Mouse (Mus musculus) lung, postnatal 14 days (tissue): ENCODE measurements at regions not wholly inside any gene's neighbourhood (a gene's known extent, or its start where the extent isn't known, plus 50 kb on each side); places are given as distances from the start of the nearest gene placed in this dataset.
A peak's percentile ranks its signal among the peaks of the same experiment; 100 is the strongest.

Experiments
- DNase-seq: peaks from one replicate; pipeline ENCODE4 v3.0.0; 2021

DNA sequence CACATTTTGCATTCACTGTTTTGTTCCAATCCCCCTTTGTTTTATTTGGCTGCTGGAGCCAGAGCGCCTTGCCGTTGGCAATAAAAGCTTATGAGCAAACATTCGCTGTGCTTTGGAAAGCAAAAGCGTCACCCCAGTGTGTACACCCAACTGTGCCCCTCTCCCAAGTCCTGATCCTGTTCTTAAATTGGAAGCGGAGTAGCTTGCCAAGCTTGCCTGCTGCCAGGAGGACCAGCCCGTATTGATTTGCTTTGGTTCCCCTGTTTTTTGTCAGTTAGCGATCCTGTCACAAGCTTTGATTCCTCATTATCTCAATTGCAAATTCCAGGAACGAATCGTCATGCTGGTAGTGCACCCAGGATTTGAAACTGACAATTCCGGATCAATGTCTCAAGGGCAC, 917.5 kb downstream of the Olfm4 start:
- no peak for DNase-seq

DNA sequence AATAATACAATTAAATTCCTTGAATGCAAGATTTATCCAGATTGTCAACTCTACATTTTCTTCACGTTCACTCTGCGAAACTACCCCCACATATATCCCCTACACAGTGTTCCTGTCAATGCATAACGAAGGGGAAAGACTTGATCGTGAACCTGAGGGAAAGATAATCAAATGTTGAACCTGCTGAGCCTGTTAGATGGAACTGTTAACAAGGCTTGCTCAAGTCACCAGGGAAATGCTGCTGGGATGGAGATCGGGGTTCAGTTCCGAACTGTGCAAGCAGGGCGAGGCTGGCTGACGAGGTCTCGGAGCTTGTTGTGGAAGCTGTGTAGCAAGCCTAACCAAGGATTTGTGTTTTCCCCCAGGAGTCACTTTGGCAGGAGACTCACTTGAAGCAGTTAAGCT, 917.9 kb downstream of the Olfm4 start:
- DNase-seq, result no peak

DNA sequence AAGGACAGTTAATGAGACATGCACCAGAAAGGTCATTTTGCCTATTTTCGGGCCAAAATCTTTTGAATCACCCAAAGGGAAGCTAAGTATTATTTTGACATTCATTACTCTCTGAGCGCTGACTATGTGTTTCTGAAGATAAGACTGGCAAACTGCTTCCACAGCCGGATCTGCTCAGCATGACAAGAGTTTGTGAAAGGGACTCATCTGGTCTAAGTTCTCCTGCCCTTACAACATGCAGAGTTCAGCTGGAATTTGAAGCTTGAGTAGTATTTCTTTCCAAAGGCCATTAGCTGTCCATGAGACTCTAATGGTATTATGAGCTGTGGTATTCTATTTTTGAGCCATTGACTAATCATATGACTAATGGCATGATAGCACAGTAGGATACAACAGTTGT, 932.1 kb downstream of the Olfm4 start:
- peak; percentile 30 for DNase-seq

DNA sequence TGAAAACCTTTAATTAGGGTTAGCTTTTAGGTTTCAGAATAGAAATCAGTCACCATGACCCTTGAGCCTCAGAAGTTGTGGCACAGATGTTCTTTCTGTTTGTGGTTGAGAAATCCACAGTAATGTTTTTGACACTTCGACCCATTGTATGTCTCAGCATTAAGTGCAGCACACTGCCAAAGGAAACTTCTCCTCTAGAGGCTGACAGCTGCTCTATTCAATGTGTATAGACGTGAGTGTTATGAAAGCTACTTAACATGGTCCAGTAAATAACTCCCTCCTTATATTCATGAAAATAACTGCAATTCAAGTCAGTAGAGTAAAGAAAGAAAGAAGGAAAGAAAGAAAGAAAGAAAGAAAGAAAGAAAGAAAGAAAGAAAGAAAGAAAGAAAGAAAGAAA, 939.9 kb downstream of the Olfm4 start:
- no peak for DNase-seq

DNA sequence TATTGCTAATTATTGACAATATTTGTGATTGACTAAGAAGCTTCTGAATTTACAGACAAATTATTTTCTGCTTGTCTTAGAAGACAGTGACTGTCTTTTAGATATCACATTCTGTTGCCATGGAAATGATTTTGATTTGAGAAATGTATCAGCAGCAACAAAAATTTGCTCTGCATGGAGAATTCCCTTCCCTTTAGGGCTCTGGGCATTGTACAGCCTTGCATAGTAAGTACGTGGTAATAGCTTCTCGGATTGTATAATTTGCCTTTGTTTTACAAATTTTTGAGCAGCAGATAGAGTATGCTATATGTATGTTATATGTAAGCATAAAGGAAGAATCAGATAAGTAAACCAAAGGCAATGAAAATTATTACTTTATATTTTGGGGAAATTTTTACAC, 976.1 kb downstream of the Olfm4 start:
- no peak for DNase-seq

DNA sequence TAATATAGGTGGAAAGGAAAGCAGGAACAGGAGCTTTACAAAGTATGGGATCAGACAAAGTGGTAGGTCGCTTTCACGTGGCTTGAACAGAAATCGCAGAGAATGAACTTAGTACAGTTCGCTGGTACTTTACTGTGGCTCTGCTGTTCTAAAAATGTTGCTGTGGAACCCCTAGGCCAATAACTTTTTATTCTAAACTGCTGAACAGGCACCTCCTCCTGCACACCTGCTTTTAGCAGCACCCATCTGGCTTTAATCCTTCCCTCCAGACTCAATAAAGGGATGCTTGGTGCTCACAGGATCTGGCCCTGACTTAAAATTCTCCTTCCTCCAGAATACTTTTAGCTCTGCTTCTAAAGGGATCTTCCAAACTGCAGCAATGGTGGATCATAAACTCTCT, 991.9 kb downstream of the Olfm4 start:
- no peak for DNase-seq

DNA sequence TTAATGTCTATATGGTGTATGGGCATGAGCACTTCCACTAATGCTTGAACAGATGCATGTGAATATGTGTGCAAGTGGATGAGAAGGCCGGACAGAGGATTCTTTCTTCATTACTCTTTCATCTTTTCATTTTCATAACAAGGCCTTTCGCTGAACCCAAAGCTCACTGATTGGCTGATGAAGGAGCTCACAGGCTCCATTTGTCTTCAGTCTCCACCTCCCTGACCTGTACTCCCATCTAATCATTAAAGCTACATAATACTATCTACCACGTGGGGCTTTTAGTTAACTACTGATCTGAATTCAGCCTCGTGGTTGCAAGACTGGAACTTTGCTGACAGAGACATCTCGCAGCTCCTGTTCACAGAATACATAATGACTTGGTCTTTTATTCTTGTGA, 992.8 kb downstream of the Olfm4 start:
- no peak for DNase-seq

DNA sequence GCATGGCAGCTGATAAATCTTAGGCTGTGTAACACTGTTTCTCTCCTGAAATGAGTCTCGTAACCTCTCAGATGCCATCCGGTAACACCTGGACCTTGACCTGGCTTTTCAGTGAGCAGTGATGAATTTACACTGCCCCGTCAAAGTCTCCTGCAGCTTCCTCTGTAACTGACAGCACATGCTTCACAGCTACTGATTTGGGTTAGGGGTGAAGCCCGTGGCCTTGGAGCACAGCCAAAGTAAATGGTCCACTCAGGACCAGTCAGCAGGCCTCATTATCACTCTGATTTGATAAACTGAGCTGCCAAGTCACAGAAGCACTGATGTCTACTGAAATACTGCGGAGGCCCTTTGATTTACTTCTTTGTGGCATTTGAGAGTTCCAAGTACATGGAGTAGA, 995.6 kb downstream of the Olfm4 start:
- DNase-seq, result no peak

DNA sequence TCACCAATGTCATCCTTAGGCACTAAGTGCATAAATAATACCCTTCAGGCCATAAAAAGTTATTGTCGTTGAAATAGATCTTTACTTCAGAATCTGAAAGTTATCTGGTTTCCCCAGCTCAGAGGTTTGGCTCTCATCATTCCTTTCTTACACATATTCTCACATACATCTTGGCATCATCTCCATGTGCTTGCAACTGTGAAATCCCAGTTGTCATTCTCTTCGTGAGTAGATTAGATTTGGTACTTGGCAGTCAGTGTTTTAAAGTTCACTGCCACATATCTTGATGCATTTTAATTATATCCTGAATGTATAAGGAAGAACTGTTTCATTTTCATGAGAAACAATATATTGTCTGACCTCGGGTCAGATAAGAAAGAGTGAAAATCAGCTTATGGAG, 1006.3 kb downstream of the Olfm4 start:
- DNase-seq, result no peak

DNA sequence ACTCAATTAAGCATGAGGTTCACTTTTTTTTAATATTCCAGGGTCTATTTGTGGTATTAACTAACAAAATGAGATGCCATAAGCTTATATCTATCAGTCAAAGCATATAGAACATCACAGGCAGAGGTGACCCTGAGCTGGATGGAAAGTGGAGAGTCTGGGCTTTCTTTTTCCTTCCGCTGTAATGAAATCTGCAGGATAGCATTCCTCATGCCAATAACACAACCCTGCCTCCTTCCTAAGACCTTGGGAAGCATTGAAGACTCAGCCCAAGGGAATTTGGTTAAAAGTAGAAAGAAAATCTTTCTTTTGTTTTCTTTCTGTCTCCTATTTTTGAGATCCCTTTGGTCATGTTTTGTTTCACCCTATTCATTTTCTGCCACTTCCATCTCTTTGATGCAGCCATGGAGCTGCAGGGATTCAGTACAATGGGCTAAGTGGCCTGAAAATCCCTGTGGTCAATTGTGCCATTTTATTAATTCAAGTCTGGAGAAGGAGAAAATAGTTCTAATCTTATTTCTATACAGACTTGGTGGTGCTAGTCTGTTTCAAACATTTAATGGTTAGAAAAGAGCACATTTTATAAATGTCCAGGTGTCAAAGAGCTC, 1006.9 kb downstream of the Olfm4 start:
- no peak for DNase-seq

DNA sequence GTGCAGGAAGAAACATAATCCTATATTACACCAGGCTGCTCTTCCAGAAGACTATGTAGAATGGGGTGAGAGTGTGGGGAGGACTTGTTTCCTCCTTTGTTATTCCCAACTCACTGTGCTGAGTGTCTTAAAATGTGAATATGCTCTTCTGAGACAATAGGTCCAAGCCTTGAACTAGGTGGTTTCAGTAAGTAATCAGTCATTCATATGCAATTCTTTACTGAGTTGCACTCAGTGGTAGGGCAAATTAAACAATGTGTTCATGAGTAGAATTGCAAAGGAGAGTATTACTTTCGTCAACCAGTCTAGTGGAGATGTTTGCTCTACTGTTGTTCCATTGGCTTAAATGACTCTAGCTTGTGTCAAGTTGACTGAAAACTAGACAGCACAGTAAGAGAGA, 1015.1 kb downstream of the Olfm4 start:
- DNase-seq, result no peak

DNA sequence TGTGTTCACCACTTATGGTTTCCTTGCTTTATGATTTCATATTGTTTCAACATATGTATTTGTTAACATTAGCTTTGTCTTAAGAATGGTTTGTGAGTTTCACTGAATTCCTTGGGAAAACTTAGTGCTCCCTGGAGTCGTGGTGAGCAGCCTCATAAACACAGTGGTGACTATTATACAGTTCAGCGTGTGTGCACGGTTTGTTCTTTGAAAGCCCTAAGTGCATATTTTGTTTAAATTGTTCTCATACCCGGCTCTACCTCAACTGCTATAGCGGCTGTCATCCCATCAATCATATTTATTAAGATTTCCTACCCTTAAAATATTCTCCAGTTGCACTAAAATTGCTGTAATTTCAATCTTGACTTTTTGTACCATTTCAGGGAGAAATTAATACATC, 1029.3 kb downstream of the Olfm4 start:
- DNase-seq, result no peak

DNA sequence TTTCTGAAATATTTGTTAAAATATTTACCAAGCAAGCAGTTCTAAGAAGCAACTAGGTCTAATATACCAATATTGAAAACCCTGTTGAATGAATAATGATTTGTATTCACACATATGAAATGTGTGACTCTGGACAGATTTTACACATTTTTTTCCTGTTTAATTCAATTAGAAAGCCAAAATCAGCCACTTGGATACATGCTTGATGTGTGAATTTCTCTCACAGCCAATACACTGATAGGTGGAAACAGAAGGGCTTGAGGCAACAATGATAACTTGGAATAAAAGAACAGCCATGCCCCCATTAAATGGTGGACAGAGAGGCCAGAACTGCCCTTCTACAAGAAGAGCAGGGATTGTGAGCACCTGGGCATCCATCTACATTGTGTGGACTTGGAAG, 1047.6 kb downstream of the Olfm4 start:
- no peak for DNase-seq

DNA sequence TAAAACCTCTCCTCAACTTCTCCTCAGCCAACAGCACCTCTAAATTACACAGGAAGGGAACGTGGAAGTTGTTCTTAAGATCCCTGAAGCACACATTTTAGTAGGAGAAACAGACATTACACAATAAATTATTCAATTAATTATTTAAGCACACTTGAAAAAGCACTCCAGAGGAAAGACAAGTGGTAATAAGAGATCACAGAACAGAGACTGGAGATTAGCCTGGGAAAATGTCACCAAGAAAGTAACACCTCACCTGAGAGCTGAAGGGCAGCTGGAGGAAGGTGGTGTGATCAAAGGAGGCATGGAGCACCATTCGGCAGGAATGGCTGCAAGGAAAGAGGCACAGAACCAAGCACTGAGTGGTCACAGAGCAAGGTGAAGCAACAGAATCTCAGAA, 1053.8 kb downstream of the Olfm4 start:
- no peak for DNase-seq

DNA sequence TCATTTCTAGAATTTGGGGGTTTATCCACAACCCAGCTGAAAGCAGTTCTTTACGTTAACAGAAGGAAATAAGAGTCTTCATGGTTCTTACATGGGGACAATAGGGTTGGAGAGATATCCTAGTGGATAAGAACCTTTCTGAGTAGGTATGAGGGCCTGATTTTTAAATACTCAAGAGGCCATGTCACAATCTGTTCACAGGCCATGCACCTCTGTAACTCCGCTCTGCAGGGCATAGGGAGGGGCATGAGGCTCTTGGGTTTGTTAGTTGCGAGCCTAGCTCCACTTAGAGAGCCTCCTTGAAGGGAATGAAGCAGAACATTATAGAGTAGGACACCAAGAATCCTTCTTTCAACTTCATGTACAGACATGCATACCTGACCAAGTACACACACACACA, 1054.2 kb downstream of the Olfm4 start:
- no peak for DNase-seq
